Mouse (Mus musculus) hindbrain, embryonic 15.5 days (tissue): Measurements from ENCODE around the gene Hpd. TPM values are rescaled to one million over a fixed set of nuclear protein-coding genes. Genes with fewer than 3 reads are reported as not detected.

ENCODE experiments used
- ATAC-seq: fragments of 200-750 bp; cut with Nextera tagmentation; 2 replicates; pipeline ENCODE4 v1.8.0; 2017; ENCODE audit warnings: low read depth, moderate number of reproducible peaks, moderate TSS enrichment; ENCODE audit not compliant: low FRiP score
- H3K27ac ChIP-seq: fragments of 300-500 bp; sonication (generic); replicated peaks from 2 replicates; pipeline ENCODE4 v1.5.1; 2015; ENCODE audit warnings: mild to moderate bottlenecking, inconsistent platforms
- H3K27me3 ChIP-seq: fragments of 300-500 bp; sonication (generic); 2 replicates; pipeline ENCODE4 v1.6.1; 2015; ENCODE audit warnings: control low read depth, inconsistent platforms
- H3K36me3 ChIP-seq: fragments of 300-500 bp; sonication (generic); 2 replicates; pipeline ENCODE4 v1.6.1; 2015; ENCODE audit warnings: control low read depth, inconsistent platforms
- H3K4me1 ChIP-seq: fragments of 300-500 bp; sonication (generic); replicated peaks from 2 replicates; pipeline ENCODE4 v1.6.1; 2015; ENCODE audit warnings: control low read depth, inconsistent platforms
- H3K4me2 ChIP-seq: fragments of 300-500 bp; sonication (generic); 2 replicates; pipeline ENCODE4 v1.6.1; 2015; ENCODE audit warnings: moderate library complexity, mild to moderate bottlenecking, inconsistent platforms
- H3K4me3 ChIP-seq: fragments of 300-500 bp; sonication (generic); 2 replicates; pipeline ENCODE4 v1.5.1; 2015; ENCODE audit warnings: mild to moderate bottlenecking, inconsistent platforms
- H3K9ac ChIP-seq: fragments of 300-500 bp; sonication (generic); 2 replicates; pipeline ENCODE4 v1.6.1; 2015; ENCODE audit warnings: inconsistent platforms
- H3K9me3 ChIP-seq: fragments of 300-500 bp; sonication (generic); 2 replicates; pipeline ENCODE4 v1.6.1; 2016; ENCODE audit warnings: control low read depth, inconsistent platforms
- WGBS: fragments of 180-500 bp; shearing (Covaris S2); methylation state at CpG from one replicate; pipeline ENCODE4 v1.1.7; 2015; 5-methylcytosine and 5-hydroxymethylcytosine counted together
- polyA plus RNA-seq: library from polyadenylated mRNA; unstranded; fragments of >200 nt; fragmentation: Nextera tagmentation; extraction: Ambion mirVana; gene quantifications from 2 replicates; pipeline ENCODE4 v1.2.1, GENCODE M21; 2015

The Hpd gene
- polyA plus RNA-seq, 1 experiment from 2014 or later = not detected

GRCm38 (mm10) chr5:123137044-123137909 lies 45.2 kb downstream of the Hpd start:
- H3K27ac ChIP-seq = peak overlapping the region; percentile 100
- H3K4me1 ChIP-seq = peaks cover 59% of the 10 kb centered on the region
- H3K9ac ChIP-seq = peak overlapping the region; percentile 100
- H3K4me3 ChIP-seq = peak overlapping the region; percentile 94
- H3K9me3 ChIP-seq = no peaks in the 10 kb centered on the region
- H3K36me3 ChIP-seq = no peaks in the 10 kb centered on the region
- 1% methylated on average over 20 of the region's 20 CpGs for WGBS
- peak overlapping the region; percentile 99 for H3K4me2 ChIP-seq
- no peak for ATAC-seq
- H3K27me3 ChIP-seq = no peaks in the 10 kb centered on the region

DNA sequence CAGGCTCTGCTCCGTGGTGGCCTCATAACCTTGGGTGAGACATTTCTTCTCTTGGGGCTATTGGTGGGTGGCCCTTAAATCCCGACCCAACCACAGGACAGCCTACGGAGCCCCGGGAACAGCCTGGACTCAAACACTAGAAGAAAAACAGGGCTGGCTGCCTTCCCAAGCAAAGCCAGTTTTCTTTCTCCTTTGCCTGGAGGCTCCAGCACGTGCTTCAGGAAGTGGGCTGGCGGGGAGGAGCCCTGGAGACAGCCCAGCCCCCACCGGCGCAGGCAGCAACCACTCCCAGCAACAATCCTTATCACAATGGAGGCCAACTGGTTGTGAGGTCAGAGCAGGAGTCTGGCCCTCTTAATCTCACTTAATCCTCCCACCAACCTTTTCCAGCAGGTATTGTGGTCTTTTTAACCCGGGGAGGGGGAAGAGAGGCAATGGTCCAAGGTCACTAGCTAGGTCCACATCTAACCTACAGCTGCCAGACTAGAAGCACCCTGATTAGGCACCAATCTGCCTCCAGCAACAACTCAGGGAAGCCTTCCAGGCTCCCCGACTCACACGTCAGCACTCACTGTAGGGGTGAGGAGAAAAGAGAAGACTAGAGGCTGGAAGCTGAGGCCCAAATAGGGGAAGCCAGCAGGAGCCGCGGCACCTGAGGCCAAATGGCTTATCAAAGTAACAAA lies 46.0 kb downstream of the Hpd start:
- H3K4me3 ChIP-seq = peak overlapping the region; percentile 94
- no peaks in the 10 kb centered on the region for H3K9me3 ChIP-seq
- peak overlapping the region; percentile 100 for H3K9ac ChIP-seq
- peaks cover 67% of the 10 kb centered on the region for H3K4me1 ChIP-seq
- WGBS = 0% methylated on average over 13 of the region's 13 CpGs
- no peaks in the 10 kb centered on the region for H3K36me3 ChIP-seq
- H3K27me3 ChIP-seq = no peaks in the 10 kb centered on the region
- ATAC-seq = peak; percentile 4; the same call in 1 of the 2 replicates
- peak overlapping the region; percentile 99 for H3K4me2 ChIP-seq
- peak overlapping the region; percentile 100 for H3K27ac ChIP-seq

DNA sequence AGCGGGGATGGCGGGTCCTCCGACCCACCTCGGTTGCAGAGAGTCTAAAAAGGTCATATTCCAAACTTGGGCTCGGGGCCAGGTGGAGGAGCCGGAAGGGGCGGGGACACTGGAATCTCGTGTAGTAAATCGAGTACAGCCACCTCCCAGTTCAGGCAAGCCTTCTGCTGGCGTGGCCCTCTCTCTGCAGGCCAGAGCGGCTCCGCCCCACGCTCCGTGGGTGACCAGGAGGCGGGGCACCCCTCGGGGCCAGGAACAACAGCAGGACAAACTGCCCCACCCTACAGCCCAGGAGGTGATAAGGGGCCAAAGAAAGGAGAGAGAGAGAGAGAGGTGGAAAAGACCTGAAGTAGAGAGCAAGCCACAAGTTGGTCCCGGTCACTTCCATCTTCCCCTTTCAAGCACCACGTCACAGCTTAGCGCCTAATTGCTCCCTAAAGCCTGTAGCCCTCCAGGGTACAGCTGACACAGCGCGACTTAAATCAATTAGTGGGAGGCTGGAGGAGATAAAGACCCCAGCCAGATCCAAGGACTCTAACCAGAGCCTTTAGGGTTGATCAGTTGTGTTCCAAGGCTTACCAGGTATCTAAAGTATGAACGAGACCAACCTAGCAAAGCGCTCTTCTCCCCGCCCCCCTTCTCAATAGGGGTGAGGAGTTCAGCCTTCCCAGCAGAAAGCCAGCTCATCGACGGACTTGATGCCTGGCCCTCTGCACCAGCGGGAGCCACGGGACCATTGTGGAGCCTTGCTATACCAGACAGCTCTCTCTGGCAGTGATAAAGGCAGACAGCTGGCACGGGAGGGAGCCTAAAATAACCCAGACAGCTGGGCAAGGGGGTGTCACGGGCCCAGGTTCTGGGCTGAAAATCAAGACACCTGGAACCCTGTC lies 46.8 kb downstream of the Hpd start:
- H3K4me3 ChIP-seq = peak overlapping the region; percentile 94
- H3K36me3 ChIP-seq = no peaks in the 10 kb centered on the region
- peak overlapping the region; percentile 99 for H3K4me2 ChIP-seq
- peak overlapping the region; percentile 100 for H3K9ac ChIP-seq
- peaks cover 69% of the 10 kb centered on the region for H3K4me1 ChIP-seq
- ATAC-seq = peak; percentile 3; the same call in 1 of the 2 replicates
- peak overlapping the region; percentile 100 for H3K27ac ChIP-seq
- H3K27me3 ChIP-seq = no peaks in the 10 kb centered on the region
- no peaks in the 10 kb centered on the region for H3K9me3 ChIP-seq
- 3% methylated on average over 30 of the region's 30 CpGs for WGBS

DNA sequence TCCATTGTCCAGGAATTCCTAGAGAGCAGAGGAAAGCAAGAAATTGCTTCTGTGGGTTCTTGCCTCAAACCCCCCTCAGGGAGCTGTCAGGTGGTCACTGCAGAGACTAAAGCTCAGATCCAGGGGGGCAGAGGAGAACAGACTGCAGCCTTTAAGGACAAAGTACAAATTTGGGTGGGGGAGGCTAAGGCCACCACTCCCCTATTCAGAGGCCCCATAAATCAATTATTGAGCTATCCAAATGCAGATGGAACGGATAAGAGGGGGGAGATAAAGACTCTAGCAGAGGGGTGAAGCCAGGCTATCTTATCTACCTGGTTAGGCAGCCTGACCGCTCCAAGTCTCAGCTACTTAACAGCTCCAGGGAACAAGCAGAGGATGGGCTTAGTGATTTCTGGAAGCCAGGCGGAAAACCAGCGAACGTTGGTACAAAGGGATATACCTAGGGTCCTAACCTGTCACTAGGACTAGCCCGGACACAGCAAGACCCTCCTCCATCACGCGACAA lies 47.6 kb downstream of the Hpd start:
- no peaks in the 10 kb centered on the region for H3K9me3 ChIP-seq
- H3K27me3 ChIP-seq = no peaks in the 10 kb centered on the region
- no peaks in the 10 kb centered on the region for H3K36me3 ChIP-seq
- peak overlapping the region; percentile 100 for H3K9ac ChIP-seq
- WGBS = 11% methylated on average over 8 of the region's 8 CpGs
- ATAC-seq = no peak
- H3K27ac ChIP-seq = peak overlapping the region; percentile 100
- peaks cover 69% of the 10 kb centered on the region for H3K4me1 ChIP-seq
- H3K4me3 ChIP-seq = peak overlapping the region; percentile 94
- H3K4me2 ChIP-seq = peak overlapping the region; percentile 99

DNA sequence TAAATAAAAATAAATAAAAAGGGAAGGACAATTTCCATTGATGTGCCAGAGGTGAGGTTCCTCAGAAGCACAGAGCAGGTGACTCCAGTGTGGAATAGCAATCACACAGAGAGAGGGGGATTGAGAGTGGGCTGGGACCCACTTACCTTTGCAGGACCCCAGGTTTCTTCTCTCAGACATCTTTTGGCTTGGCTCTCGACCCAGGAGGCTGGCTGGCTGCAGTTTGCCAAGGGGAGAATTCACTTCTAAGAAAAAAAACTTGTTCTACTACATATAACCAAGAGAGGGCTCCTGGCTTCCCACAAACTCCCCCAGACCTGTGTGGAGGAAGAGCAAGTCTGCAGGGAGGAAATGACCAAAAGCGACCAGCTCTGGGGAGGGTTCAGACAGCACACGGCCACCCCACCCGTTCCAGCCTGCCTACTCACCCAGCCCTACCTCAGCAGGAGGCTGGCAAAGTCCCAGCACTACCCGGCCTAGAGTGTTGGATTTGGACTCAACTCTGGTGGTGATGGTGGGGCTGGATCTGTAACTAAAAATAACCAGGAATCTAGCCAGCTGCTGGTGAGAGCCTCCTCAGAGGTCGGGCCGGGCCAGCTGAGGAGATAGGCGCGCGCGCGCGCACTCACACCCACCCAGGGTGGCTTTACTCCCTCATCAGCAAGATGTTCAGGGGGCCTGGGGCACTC lies 48.2 kb downstream of the Hpd start:
- 9% methylated on average over 13 of the region's 13 CpGs for WGBS
- Histone ChIP-seq H3K4me2 (peak overlapping the region; percentile 99), H3K9me3 (no peaks in the 10 kb centered on the region), H3K27ac (peak overlapping the region; percentile 100), H3K4me1 (peaks cover 69% of the 10 kb centered on the region), H3K36me3 (no peaks in the 10 kb centered on the region), H3K4me3 (peak overlapping the region; percentile 94), H3K9ac (peak overlapping the region; percentile 100), H3K27me3 (no peaks in the 10 kb centered on the region)
- no peak for ATAC-seq

- no peaks in the 10 kb centered on the region for H3K36me3 ChIP-seq
- peak; percentile 7; the same call in 1 of the 2 replicates for ATAC-seq
- H3K27ac ChIP-seq = peak overlapping the region; percentile 100
- H3K9me3 ChIP-seq = no peaks in the 10 kb centered on the region
- no peaks in the 10 kb centered on the region for H3K27me3 ChIP-seq
- 11% methylated on average over 7 of the region's 7 CpGs for WGBS
- H3K4me1 ChIP-seq = peaks cover 69% of the 10 kb centered on the region
- peak overlapping the region; percentile 99 for H3K4me2 ChIP-seq
- H3K4me3 ChIP-seq = peak overlapping the region; percentile 0; the same call in 1 of the 2 replicates
- H3K9ac ChIP-seq = no peak overlapping the region
These were observed 48.8 kb downstream of the Hpd start for GRCm38 (mm10) chr5:123133784-123134143.

DNA sequence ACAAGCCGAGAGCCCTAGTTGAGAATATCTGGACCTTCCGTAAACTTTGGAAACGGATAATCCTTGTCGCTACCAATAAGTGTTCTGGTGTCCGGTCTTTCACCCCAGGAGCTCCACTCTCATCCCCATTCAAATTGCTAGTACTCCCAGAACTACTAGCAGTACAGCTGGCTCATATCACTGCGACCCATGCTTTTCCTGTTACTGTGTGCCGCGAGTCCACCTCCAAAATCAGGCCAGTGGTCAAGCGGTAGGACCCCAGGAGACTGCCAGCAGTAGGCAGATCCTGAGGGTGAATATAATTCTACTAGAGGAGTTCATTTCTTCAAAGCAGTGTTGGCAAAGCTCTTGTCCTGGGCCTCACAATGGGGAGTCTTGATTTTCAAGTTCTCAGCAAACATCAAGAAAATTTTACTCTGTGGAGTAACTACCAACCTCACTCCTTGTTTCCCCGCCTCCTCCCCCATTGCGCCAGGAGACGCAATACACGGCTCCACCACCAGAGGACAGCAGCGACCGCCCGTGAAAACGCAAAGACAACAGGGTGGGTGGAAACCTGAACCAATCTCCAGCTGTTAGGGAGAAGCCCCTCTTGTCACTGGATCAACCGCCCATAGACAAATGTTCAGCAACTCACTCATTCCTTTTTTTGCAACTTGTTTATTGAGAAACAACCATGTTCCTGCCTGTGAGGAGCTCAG lies 49.3 kb downstream of the Hpd start:
- H3K9ac ChIP-seq = no peak overlapping the region
- WGBS = 15% methylated on average over 18 of the region's 18 CpGs

DNA sequence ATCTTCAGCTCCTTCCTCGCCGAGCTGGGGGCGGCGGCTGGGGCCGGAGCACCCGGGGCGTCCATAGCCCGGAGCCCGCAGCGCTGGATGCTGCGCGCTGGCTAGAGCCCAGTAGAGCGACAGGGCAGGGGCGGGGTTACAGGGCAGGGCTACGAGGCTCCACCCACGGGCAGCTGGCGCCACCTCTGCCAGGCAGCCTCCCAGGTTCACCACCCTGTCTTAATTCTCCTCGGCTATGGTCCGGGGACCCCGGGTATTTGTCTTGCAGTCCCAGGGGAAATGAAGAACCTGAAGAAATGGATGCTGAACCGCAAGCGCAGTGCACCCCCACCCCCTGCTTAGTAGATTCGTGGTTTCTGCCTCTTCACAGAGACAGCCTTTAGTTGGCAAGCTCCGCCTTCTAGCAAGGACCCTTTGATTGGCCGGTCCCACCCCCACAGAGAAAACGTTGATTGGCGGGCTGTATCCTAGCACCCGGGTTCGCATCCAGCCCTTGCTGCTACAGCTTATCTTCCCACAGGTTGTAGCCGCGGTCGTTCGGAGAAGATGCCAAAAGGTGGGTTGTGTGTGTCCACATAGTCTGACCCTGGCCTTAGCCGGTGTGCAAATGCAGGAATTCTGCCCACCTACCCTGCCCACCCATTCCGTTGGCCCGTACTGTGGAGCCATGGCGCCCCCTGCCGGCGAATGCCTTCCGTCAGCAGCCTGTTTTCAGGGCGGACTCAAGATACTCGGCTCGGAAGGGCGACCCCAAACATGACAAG lies 50.0 kb downstream of the Hpd start, which contains the start of gene Rhof:
Gene Rhof (minus strand): TSS at position 385 of the 764 bp plus-strand sequence.
- peak within 1 kb of the TSS; percentile 99 for H3K4me2 ChIP-seq
- peak within 1 kb of the TSS; percentile 100 for H3K27ac ChIP-seq
- H3K9me3 ChIP-seq = no peaks in the 10 kb centered on the region
- H3K4me1 ChIP-seq = peaks cover 61% of the 10 kb centered on the region
- H3K4me3 ChIP-seq = peak within 1 kb of the TSS; percentile 47
- H3K36me3 ChIP-seq = no peaks in the 10 kb centered on the region; the same call in 1 of the 2 replicates
- WGBS = 3% methylated on average over 44 of the region's 44 CpGs
- H3K27me3 ChIP-seq = no peaks in the 10 kb centered on the region
- ATAC-seq = peak; percentile 43; the same call in 1 of the 2 replicates
- peak within 1 kb of the TSS; percentile 62 for H3K9ac ChIP-seq

More for the DNA sequence above, 49.3 kb downstream of the Hpd start:
- ATAC-seq = peak; percentile 7; the same call in 1 of the 2 replicates
- H3K9me3 ChIP-seq = no peaks in the 10 kb centered on the region
- peak overlapping the region; percentile 100 for H3K27ac ChIP-seq
- peak overlapping the region; percentile 99 for H3K4me2 ChIP-seq
- peaks cover 69% of the 10 kb centered on the region for H3K4me1 ChIP-seq
- H3K4me3 ChIP-seq = peak overlapping the region; percentile 47; the same call in 1 of the 2 replicates
- no peaks in the 10 kb centered on the region for H3K27me3 ChIP-seq
- no peaks in the 10 kb centered on the region; the same call in 1 of the 2 replicates for H3K36me3 ChIP-seq

DNA sequence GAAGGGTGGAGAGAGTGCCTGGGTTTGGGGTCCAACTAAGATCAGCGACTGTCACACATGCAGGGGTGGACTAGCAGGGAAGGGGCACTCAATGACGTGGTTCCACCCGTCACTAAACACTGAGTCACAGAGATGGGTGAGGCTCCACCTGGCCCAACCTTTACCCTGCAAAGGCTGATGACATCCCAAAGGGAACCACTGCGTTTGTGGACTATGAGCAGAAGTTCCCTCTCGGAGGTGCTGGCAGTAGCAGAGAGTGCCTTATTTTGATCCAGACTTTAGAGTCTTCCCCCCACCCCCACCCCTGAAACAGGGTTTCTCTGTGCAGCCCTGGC lies 51.7 kb downstream of the Hpd start:
- H3K27ac ChIP-seq = no peak overlapping the region
- no peaks in the 10 kb centered on the region for H3K9me3 ChIP-seq
- 89% methylated on average over 5 of the region's 5 CpGs for WGBS
- no peak overlapping the region for H3K4me3 ChIP-seq
- H3K4me2 ChIP-seq = no peak overlapping the region
- no peak overlapping the region for H3K9ac ChIP-seq
- H3K27me3 ChIP-seq = no peaks in the 10 kb centered on the region
- H3K4me1 ChIP-seq = peaks cover 44% of the 10 kb centered on the region
- no peak for ATAC-seq
- H3K36me3 ChIP-seq = no peaks in the 10 kb centered on the region; the same call in 1 of the 2 replicates
